Mouse (Mus musculus) left cerebral cortex, postnatal 10 days (tissue): ENCODE measurements around the gene Kifc3. TPM values are rescaled to one million over a fixed set of nuclear protein-coding genes. Genes with fewer than 3 reads are reported as not detected.
"Not testable (repeated sequence)": the region's sequence is repeated elsewhere in the genome, so short reads cannot be mapped to it uniquely, and the experiment has no call there.

ENCODE experiments used
- DNase-seq, 2 experiments: peaks; one replicate each; pipeline ENCODE4 v3.0.0; 2021 to 2022; ENCODE audit warnings: low spot score in 2 of 2, mixed read lengths in 1 of 2; ENCODE audit errors: extremely low spot score in 1 of 2
- intact Hi-C: fragments of 180-260 bp; cut with DNase I; formaldehyde crosslinking; loops from one replicate; pipeline ENCODE4 v1.15.1; 2025
- total RNA-seq, 2 experiments: library from RNA; stranded (reverse); gene quantifications; 2 replicates each; pipeline ENCODE4 v1.2.3; 2021

The Kifc3 gene
- total RNA-seq, 2 experiments from 2014 or later, result 56.2 to 58.6 TPM

DNA sequence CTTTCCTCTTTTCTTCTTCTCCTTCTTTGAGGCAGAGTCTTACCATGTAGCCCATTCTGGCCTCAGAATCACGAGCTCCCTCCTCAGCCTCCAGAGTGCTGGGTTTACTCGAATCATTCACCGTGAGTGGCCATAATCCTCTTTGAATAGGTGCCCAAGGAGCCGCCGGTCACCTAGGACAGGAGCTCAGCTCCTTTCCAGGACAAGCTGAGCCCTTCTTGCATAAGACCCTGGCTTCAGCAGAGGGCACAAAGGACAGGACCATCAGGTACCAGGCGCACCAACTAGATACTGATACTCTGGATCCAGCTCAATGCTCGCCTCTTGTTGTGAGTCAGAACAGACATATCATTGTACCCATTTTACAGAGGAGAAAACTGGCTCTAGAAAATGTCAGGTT is 36.2 kb downstream of the Kifc3 start:
- no peak for DNase-seq
- intact Hi-C loops, result no loop called here

DNA sequence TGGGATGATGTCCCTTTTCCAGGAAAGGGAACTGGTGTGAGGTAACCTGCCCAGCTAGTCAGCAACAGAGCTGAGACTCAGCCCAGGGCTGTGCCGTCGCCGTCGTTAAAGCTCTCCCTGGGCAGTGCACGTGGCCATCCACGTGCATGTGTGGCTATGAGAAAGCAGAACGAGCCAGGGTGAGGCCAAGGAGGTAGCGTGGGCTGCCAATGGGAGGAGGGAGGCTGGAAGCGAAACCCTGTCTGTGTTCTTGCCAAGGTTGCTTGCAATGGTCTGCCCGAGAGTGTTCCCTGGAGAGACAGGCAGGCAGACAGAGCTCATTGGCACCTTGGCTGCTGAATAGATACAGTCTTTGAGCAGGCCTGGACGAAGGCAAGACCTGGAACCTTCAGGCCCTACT is 36.7 kb downstream of the Kifc3 start:
- intact Hi-C loops, result no loop called here
- peak; percentile 52 to 59 for DNase-seq

DNA sequence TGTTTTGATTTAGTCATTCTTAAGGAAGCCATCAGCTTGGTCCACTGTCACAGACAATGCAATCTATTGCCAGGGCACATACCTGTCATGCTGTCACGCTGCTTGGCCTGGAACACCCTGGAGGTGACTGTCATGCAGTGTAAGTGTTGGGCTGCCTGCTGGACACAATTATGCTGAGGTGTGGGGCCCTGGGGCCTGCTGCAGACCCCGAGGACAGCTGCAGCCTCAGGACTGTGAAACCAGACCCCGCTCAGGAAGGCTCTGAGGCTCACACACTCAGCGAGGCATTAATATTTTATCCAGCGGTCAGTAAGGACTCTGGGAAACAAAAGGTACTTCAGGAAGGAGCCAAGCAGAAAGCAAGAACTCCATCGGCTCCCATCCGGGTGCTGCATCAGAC is 38.1 kb downstream of the Kifc3 start:
- DNase-seq, result no peak
- intact Hi-C loops, result no loop called here

DNA sequence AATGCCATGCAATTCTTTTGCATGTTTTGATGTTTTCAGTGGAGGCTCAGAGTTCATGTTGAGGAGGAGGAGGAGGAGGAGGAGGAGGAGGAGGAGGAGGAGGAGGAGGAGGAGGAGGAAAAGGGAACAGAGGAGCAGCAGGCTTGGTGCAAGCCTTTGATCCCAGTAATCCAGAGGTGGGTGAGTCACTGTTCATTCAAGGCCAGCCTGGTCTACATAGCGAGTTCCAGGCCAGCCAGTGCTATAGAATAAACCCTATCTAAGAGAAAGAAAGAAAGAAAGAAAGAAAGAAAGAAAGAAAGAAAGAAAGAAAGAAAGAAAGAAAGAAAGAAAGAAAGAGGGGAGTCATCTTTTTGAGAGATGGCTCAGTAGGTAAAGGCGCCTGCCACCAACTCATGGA is 38.6 kb downstream of the Kifc3 start:
- intact Hi-C loops, DNase-seq: not testable (repeated sequence)

DNA sequence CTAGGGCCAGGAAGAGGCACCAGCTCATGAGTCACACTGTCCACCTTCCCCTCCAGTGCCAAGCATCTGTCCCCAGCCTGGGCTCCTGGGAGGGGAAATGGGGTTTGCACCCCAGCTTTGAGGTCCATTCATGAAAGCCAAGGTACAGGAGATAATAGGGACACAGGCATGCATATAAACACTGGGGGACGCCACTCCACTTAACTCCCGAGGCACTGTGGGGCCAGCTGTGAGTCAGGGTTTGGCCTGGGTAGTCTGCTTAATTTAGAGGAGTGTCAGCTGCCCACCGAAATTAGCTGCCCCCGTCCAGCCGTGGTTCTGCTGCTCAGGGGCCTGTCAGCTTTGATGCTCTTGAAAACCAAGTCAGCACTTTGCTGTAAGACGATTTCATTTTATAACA is 39.8 kb downstream of the Kifc3 start:
- no peak for DNase-seq
- intact Hi-C loops, result no loop called here

DNA sequence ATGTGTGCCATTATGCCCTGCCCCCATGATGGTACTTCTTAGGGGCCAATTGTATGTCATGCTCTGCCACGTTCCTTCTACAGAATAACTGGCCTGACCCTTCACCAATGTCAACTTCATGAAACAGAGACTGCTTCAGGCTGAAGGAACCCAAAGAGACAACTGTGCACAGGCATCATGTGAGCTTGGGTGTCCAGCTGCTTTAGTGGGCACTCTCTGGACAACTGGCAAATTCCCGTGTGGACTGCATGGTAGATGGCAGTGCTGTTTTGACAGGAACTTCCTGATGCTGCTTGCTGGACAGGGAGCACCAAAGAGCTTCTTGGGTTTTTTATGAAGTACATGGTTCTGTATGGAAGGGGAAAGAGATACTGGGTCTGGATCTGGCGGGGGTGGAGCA is 43.3 kb downstream of the Kifc3 start:
- intact Hi-C loops, result no loop called here

DNA sequence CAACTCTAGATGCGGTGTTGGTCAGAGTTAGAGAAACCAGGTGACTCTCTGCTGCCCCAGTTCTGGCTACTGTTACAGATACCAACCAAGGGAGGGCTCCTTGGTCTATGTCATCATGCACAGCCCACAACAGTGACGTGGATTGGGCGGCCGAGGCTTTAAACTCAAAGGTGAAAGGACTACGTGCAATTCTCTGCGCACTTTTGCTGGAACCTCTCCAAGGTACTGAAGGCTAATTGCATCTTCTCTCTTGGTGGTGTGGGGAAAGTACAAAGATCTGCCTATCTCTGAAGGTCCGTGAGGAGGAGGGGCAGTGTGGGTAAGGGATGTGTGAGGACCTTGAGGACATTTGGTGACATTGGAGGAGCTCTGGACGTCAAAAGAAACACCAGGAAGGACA is 44.0 kb downstream of the Kifc3 start:
- intact Hi-C loops, result no loop called here
- DNase-seq, result no peak

More for the DNA sequence above, 43.3 kb downstream of the Kifc3 start:
- no peak for DNase-seq

DNA sequence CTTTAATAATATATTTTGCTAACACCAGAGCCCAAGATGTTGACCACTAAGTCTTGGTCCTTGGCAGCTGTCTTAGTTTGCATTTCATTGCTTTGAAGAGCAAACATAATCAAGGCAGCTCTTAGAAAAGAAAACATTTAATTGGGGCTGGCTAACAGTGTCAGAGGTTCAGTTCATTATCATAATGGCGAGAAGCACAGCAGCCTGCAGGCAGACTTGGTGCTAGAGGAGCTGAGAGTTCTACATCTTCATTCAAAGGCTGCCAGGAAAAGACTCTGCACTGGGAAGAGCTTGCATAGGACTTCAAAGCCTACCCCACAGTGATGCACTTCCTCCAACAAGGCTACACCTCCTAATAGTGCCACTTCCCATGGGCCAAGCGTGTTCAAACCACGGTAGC is 45.5 kb downstream of the Kifc3 start:
- intact Hi-C loops, result no loop called here
- no peak for DNase-seq

DNA sequence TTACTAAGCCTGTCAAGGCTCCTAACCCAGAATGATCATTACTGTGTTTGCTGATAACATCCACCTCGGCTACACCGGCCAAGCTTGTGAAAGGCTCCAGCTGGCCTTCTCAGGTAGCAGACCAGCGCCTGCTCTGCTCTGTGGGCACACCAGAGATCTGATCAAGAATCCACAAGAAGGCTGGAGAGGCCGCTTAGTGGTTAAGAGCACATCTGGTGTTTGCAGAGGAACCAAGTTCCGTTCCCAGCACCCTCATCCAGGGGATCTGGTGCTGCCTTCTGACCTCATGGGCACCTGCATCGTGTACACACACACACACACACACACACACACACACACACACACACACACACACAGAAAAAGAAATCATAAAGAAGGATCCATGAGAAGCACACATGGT is 46.5 kb downstream of the Kifc3 start:
- DNase-seq, result no peak
- intact Hi-C loops, result no loop called here

DNA sequence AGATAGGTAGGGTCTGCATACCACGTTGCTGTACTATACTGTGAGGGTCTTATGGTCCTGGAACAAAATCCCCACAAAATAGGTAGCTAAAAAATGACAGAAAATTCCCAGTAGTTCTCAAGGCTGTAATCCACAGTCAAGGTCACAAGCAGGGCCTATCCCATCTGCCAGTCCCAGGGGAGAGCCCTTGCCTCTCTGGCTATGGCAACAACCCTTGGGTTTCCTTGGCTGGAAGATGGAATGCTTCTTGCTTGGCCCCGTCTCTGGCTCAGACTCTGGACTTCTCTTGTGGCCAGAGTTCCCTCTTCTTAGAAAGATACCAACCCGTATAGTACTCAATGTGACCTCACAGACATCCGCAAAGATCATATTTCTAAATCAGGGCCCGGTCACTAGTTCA is 47.3 kb downstream of the Kifc3 start:
- intact Hi-C loops, result no loop called here
- DNase-seq, result no peak

DNA sequence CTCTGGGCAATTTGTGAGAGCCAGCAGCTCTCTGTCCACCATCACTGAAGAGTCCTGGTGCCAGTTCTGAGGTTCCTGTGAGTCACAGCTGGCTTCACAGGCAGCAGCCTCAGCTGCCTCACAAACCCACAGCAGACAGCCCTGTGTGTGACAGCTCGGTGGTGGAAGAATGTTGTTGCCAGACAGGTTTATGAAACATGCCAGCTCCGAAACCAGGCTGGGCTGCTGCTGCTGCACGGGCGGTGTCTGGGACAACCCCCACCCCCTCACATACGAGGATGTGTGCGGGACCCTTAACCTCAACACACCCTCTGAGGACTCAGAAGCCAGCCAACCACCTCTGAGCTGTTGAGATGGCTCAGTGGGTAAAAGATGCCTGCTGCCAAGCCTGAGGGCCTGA is 48.0 kb downstream of the Kifc3 start:
- intact Hi-C loops, result no loop called here
- DNase-seq, result peak in 1 of 2 experiments; percentile 19

DNA sequence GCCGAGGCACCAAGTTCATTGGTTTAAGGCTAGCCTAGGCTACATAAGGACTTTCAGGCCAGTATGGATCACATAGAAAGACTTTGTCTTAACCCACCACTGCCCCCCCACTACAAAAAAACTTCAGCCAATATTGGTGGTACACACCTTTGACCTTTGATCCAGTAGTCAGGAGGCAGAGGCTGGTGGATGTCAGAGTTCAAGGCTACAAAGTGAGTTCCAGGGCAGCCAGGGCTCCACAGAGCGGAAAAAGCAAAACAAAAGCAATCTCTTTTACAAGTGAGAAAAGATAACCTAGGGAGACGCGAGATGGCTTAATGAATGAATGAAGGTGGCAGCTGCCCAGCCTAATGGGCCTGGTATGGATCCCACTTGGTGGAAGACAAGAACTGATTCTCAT is 48.6 kb downstream of the Kifc3 start:
- no peak for DNase-seq
- intact Hi-C loops, result no loop called here

DNA sequence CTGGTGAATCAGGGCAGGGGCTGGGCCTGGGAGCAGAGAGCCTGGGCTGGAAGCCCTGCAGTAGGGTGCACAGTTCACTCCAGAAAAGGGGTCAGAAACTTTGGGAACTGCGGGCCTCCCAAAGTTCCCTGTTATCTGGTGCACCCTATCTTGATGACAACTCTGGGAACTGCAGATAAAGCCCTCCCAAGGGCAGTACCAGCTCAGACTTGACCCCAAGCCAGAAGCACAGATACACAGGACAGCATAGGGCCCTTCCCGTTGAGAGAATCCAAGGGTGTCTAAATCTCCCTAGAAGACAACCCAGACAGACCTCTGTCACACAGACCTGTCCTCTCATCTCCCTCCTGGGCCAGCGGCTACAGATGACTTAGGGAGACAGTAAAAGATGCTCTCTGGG is 52.0 kb downstream of the Kifc3 start:
- no peak for DNase-seq
- intact Hi-C loops, result no loop called here

DNA sequence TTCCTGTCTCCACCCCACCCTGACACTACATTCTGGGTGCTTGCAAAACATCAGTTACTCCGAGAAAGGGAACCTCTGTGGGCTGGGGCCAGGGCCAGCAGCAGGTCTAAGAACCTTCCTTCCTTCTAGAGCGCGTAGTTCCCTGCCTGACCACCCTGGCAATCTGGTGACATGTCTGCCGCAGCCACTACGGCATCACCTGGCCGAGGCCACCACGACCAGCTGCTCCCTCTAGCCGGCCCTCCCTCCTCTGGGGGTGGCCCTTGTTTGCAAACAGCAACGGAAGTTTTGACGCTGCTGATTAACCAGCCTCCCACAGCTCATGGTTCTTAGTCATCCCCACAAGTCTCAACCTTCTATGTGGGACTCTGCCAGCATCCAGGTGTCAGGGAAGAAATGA is 53.2 kb downstream of the Kifc3 start:
- intact Hi-C loops, result no loop called here
- DNase-seq, result no peak

DNA sequence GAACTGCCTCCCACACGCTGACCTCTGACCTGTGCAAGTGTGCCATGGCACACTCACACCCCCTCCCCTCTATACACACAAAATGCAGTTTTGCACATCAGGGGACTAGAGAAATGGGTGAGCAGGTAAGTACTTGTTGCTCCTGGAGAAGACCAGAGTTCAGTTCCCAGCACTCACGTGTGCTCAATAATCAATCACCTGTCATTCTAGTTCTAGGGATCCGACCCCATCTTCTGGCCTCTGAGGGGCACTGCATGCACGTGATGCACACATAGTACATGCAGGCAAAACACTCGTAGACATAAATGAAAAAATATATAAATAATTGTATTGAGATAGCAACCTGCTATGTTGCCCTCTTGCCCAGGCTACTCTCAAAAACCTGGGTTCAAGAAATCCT is 55.8 kb downstream of the Kifc3 start:
- no peak for DNase-seq
- intact Hi-C loops, result no loop called here

DNA sequence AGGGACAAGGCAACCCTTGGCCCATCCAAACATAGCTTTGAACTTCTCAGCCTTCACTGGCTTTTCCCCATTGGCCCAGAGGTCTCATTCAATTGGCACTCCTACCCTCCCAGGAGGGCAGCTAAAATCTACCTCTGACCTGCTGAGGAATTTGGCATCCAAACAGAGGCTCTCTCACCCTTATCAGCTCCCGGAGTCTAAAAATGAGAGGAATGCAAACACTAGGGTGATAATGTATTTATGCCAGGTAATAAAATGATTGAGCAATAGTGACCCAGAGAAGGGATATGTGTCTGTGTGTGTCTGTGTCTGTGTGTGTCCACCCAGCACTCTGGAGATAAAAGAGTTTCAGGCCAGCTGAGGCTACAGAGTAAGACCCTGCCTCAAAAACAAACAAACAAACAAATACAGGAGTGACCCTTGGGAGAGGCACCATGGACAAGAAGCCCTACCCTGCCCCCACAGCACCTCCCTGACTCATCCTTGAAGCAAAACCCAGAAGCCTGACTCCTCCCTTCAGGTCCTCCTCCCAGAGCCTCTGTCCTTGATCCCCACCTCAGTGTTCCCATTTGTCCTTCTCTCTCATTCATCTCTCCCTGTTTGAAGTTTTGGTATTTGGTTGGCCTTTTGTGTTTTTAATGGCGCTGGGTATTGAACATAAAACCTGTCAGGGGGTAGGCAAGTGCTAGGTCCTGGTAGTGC is 56.4 kb downstream of the Kifc3 start:
- intact Hi-C loops, result no loop called here
- DNase-seq, result no peak

DNA sequence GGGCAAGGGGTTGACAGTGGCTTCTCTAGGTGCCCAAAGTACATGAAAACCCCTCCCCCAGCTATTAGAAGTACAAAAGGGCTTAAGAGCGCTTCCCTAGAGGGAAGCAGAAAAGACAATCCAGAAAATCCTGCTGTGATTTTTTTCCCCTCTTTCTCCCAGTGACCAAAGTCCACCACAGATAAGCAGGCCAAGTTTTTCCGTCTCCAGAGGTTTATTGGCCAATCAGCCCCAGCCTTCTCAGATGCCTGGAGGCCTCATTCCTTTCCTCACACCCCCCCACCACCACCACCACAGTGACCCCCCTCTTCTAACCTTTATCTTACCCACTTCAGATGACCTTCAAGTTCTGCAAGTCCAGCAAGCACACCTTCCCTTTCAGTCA is 58.0 kb downstream of the Kifc3 start:
- intact Hi-C loops, result no loop called here
- no peak for DNase-seq

DNA sequence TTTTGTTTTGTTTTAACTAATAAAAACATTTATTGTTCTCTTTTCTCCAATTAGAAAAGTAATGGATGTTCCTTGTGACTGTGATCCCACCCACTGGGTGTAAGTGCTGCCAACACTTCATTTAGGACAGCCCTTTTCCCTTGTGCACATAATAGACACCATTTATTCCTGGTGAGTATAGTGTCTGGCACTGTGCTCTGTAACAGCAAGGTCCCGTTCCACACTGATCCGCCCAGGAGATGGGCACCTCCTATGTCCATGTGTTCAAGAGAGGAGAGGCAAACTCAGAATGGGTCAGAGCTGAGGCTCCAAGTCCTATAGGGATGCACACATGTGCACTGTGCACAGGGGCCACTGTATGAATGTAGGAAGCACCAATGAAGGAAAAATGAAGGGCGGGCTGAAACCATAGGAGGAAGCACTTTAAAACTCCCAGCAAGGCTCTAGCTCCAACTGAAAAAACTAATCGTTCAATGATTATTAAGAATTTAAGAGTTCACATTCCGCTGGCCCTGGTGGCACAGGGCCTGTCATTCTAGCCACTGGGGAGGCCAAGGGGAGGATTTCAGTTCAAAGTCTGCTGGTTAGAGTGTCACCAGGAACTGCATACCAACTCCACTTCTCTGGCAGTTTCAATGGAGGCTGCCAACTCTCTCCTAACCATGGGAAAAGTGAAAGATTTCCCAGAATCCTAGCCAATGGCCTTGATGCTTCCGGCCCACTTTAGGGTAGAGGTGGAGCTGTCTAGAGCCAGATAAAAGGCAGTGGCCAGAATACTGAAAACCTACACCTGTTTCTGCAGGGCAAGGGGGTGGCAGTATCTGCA is 58.6 kb downstream of the Kifc3 start:
- intact Hi-C loops, result no loop called here
- DNase-seq, result no peak

DNA sequence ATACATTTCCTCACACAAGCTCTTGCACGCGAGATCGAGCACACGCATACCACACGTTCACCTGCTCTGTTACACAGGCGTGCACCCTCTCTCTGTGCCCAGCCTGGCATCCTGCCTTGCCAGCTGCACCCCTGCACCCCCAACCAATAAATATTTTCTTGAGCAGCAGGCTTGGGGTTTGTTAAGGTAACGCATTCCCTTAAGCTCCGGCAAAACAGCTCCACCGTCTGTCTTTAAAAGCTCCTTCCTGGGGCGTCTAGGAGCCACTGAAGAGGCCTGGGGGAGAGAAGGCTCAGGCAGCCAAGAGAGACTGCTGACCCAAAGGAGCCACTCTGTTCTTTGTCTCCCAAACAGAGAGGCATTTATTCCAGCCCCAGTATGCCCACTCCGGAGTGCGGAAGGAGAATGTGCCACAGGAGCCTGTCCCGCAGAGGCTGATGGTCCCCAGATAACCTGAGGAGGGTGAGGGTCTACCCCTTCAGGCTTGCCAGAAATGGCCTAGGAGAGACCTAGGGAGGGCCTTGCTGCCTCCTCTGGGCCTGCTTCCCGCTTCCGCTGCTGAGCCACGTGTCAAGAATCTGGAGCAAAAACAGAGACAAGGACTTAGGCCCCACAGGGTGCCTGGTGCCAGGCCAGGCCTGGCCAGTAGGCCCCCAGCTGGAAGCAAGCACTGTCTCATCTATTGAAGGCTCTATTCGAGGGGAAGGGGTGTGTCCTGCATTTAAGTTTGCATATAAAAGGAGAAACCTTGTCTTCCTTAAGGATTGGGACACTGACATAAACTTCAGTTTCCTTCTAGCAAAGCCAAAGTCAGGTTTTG is 59.4 kb downstream of the Kifc3 start:
- DNase-seq, result peak; percentile 49 to 79
- intact Hi-C loops, result no loop called here
